Mouse (Mus musculus): Measurements from ENCODE around the gene Asna1.

- TF ChIP-seq CTCF (conservative IDR thresholded peaks at IDR 0.05; ENCODE audit: low read length) (no peak), POU5F1 (IDR thresholded peaks at IDR 0.05; ENCODE audit: borderline replicate concordance, low read length) (no peak), NANOG (IDR thresholded peaks at IDR 0.05; ENCODE audit: borderline replicate concordance, low read length) (no peak)
Measured at GRCm38 (mm10) chr8:85062603-85063002, 37.5 kb upstream of the Asna1 start.
